Mouse (Mus musculus): ENCODE results near the gene Zic4.

The Zic4 gene

DNA sequence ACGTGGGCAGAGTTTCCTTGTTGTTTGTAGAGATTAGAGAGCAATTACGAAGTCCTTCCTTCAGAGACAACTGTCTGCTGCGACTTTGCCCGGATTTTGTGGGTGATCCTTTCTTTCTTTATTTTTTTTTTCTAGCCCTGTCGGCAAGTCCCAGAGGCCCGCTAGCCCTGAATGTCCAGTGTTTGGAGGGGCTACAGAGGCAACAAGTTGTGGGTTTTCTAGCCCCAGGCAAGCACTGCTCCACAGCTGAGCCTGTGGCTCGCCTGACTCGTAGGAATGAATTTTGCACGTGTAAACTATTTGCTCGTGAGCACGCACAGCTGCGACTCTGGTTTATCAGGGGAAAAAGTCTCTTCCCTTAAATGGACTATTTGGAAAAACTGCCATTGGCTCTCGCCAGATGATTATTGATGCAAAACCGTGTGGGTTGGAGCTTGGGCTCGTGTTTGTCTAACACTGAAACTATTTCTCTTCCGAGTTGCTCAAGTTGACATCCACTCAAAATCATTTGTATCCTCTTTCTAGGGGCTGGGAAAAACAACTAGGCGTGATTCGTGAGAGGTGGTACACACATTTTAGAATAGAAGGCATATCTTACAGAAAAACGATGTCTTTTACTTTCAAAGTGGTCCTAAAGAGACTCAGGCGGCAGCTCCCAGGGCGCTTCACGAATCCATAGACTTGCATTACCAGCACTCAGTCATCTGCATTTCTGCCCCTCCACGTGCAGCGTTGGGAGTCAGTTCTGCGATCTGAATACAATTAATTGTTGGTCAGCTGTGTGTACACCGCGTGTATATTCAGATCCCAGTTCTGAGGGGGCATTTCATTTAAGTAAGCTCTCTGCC, 42.9 kb downstream of the Zic4 start:
- no peak for DNase-seq

DNA sequence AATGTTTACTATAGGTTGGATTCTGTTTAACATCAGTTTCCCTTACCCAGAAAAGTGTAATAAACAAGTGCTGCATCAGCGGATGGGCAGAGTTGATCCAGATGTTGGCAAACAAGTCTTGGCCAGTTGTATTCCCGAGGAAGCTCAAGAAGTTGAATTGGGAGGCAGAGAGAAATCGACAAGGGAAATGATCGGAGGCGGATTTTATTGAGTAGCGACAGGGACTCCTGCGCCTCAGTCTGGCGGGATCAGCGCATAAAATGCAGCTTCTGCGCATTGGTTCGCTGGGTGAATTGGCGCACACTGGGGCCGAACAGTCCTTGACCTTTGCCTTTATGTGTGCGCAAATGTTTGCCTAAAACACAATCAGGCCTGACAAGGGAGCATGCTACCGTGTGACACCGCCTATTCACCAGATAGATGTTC, 43.6 kb downstream of the Zic4 start:
- DNase-seq, result no peak

DNA sequence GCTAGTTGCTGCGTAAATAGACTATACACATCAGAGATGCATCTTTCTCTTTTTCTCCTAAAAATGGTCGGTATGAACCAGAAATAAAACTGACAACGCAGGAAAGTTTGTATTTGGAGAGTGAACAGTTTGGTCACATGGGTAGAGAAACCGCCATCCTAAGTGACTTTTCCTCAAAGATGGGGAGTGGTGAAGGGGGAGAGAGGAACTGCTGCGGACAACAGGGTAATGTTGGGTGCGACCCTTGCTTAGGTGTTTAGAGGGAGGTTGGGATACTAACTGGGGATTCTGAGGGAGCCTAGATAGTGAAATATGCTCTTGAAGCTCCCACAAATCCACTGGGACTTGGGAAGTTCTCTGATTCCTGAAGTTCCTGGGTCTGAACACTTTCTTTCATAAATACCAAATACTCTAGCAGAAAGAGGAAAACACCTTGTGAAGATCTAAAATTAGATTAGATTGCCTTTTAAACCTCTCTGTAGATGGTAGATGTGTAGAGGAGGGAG, 44.1 kb downstream of the Zic4 start:
- DNase-seq, result no peak

DNA sequence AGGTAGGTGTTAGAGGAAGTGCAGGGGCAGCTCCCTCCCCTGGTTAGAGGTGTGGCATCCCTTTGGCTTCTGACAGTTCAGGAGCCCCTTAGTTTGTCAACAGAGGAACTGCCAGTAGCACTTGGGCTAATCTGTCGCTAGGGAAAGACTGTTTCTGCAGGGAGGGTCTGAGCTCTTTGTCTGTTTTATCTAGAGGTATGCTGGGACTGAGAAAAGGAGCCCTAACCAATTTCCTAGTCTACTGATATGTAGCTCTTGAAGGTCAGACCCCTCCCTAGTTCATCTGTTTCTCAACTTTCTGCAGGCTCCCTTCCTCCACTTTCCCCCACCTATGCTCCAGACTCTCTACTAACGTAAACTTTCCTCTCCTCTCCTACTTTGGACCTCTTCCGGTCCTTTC, 47.6 kb downstream of the Zic4 start:
- no peak for DNase-seq

DNA sequence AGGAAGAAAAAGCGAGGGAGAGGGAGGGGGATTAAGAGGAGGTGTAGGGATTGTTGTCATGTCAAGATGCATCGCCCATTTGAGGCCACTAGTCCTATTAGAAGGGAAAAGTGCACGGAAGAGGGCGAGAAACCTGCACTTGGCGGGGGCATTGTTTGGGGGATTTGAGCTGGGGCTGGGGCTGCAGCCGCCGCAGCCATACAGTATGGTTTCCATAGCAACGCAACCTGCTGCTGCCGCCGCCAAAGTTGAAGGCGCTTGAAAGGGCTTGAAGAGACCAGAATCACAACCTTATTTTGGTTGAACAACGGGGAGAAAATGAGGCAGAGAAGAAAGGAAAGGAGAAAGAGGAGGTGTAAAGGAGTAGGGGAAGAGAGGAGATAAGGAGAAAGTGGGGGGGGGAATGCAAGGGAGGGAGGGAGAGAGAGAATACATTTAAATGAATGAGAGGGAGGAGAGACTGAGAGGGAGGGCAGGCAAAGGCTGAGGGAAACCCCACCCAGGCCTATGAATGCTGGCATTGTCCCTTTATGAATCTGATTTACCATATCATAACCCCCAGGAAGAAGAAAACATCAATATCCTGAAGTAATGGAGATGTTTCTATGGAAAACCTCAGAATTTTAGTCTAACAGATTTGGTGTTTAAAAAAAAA, 51.9 kb downstream of the Zic4 start:
- no peak for DNase-seq

DNA sequence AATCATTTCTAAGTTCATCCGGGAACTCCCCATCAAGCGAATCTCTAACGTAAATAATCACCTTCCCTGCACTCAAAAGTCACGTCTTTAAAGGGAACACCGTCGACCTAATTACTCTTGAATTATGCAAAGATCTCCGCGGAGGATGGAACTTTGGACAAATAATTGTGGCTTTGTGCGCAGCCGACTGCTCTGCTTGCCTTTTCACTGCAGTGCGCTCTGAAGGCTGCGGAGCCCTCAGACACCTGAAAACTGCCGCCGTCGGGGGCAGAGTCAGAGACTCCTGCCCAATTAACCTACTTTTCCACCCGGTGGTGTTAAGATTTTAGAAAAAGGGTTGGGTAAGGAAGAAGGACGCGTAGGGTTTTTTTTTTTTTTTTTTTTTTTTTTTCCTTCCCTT, 58.2 kb downstream of the Zic4 start:
- no peak for DNase-seq

Measured in right cerebral cortex, postnatal 25 days (tissue).